Mouse (Mus musculus) kidney, adult 2 months (tissue): Measurements from ENCODE around the gene Gm28374.

ENCODE experiments used
- CTCF ChIP-seq: fragments of 200-500 bp; conservative IDR thresholded peaks from 2 replicates; pipeline ENCODE4 v1.5.1; 2011; ENCODE audit warnings: low read depth, mild to moderate bottlenecking, control low read depth, low read length, moderate library complexity, mixed read lengths; ENCODE audit not compliant: insufficient read depth, insufficient read length
- POLR2A ChIP-seq: fragments of 200-500 bp; IDR thresholded peaks from one replicate; pipeline ENCODE4 v1.6.1; 2011; ENCODE audit warnings: low read depth, low read length, control low read depth

DNA sequence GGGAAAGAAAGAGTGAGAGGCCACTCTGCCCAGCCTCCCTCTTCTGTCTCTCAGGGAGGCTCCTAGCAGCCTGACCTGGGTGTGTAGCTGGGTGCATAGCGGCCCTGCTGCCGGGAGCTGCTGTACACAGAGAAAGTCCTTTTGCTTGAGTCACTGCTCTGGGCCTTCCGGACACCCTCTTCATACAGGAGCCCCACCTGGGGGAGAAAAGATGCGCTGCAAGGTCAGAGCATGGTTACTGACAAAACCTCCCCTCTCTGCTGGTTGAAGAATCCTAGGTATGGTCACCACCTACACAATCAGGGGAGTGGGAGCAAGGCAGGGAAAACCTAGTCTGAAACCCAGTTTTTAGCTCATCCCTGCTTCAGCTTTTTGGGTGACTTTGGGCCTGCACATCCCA, 13.1 kb downstream of the Gm28374 start:
- TF ChIP-seq POLR2A (no peak), CTCF (no peak)
